Mouse (Mus musculus) liver, embryonic 15.5 days (tissue): ENCODE measurements around the gene Chst8. TPM values are rescaled to one million over a fixed set of nuclear protein-coding genes. Genes with fewer than 3 reads are reported as not detected.

Experiments used
- ATAC-seq: fragments of 200-750 bp; cut with Nextera tagmentation; 2 replicates; pipeline ENCODE4 v1.8.0; 2017; ENCODE audit warnings: moderate number of reproducible peaks, mild to moderate bottlenecking, moderate library complexity; ENCODE audit not compliant: insufficient read depth
- H3K27ac ChIP-seq: fragments of 300-500 bp; sonication (generic); replicated peaks from 2 replicates; pipeline ENCODE4 v1.5.1; 2015; ENCODE audit warnings: mild to moderate bottlenecking, inconsistent platforms
- H3K27me3 ChIP-seq: fragments of 300-500 bp; sonication (generic); 2 replicates; pipeline ENCODE4 v1.6.1; 2015; ENCODE audit warnings: mild to moderate bottlenecking, inconsistent platforms
- H3K36me3 ChIP-seq: fragments of 300-500 bp; sonication (generic); replicated peaks from 2 replicates; pipeline ENCODE4 v1.6.1; 2015; ENCODE audit warnings: moderate library complexity, mild to moderate bottlenecking, inconsistent platforms
- H3K4me1 ChIP-seq: fragments of 300-500 bp; sonication (generic); replicated peaks from 2 replicates; pipeline ENCODE4 v1.6.1; 2015; ENCODE audit warnings: inconsistent platforms
- H3K4me2 ChIP-seq: fragments of 300-500 bp; sonication (generic); 2 replicates; pipeline ENCODE4 v1.6.1; 2015; ENCODE audit warnings: moderate library complexity, mild to moderate bottlenecking, inconsistent platforms
- H3K4me3 ChIP-seq: fragments of 300-500 bp; sonication (generic); replicated peaks from 2 replicates; pipeline ENCODE4 v1.5.1; 2015; ENCODE audit warnings: mild to moderate bottlenecking, inconsistent platforms
- H3K9ac ChIP-seq: fragments of 300-500 bp; sonication (generic); 2 replicates; pipeline ENCODE4 v1.6.1; 2015; ENCODE audit warnings: moderate library complexity, mild to moderate bottlenecking, inconsistent platforms
- H3K9me3 ChIP-seq: fragments of 300-500 bp; sonication (generic); replicated peaks from 2 replicates; pipeline ENCODE4 v1.6.1; 2016; ENCODE audit warnings: inconsistent platforms
- WGBS: fragments of 180-500 bp; shearing (Covaris S2); methylation state at CpG from one replicate; pipeline ENCODE4 v1.1.7; 2015; ENCODE audit warnings: mixed read lengths; ENCODE audit not compliant: insufficient replicate concordance; 5-methylcytosine and 5-hydroxymethylcytosine counted together
- polyA plus RNA-seq: library from polyadenylated mRNA; unstranded; fragments of >200 nt; fragmentation: Nextera tagmentation; extraction: Ambion mirVana; gene quantifications from 2 replicates; pipeline ENCODE4 v1.2.1, GENCODE M21; 2015

Chst8 gene
- polyA plus RNA-seq, 1 experiment from 2014 or later = 0.69 TPM

GRCm38 (mm10) chr7:34750350-34750749, 62.2 kb downstream of the Chst8 start:
- Histone ChIP-seq H3K9me3 (no peaks in the 10 kb centered on the region), H3K4me1 (no peaks in the 10 kb centered on the region), H3K4me3 (no peak overlapping the region), H3K4me2 (no peak overlapping the region), H3K9ac (no peak overlapping the region), H3K27ac (no peak overlapping the region), H3K27me3 (no peaks in the 10 kb centered on the region), H3K36me3 (no peaks in the 10 kb centered on the region)
- WGBS = 46% methylated on average over 7 of the region's 7 CpGs
- no peak for ATAC-seq

- Histone ChIP-seq H3K4me3 (no peak overlapping the region), H3K9ac (no peak overlapping the region), H3K4me2 (no peak overlapping the region), H3K27ac (no peak overlapping the region), H3K9me3 (no peaks in the 10 kb centered on the region), H3K27me3 (no peaks in the 10 kb centered on the region), H3K36me3 (no peaks in the 10 kb centered on the region), H3K4me1 (no peaks in the 10 kb centered on the region)
- WGBS = 48% methylated on average over 3 of the region's 3 CpGs
- ATAC-seq = no peak
These were observed 62.8 kb downstream of the Chst8 start for GRCm38 (mm10) chr7:34749753-34750152.

DNA sequence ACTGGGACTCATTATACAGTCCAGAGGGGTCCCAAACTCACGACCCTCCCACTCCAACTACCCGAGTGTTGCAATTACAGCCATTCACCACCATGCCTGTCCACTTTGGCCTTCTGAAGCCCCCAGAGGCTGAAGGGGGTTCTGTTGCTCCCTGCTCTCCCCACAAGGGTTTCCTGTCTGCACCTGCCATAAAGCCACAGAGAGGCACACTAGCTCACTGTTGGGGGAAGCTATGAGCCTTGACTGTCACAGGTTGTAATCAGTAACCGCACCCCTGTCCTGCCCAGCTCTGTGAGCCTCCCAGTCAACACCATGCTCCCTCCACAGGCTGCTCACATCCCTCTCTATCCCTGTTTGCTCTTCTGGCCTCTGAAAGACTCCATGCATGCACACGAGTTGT, 64.0 kb downstream of the Chst8 start:
- no peak overlapping the region for H3K9ac ChIP-seq
- H3K4me3 ChIP-seq = no peak overlapping the region
- ATAC-seq = no peak
- H3K36me3 ChIP-seq = no peaks in the 10 kb centered on the region
- no peak overlapping the region for H3K27ac ChIP-seq
- H3K4me2 ChIP-seq = no peak overlapping the region
- H3K27me3 ChIP-seq = no peaks in the 10 kb centered on the region
- H3K4me1 ChIP-seq = no peaks in the 10 kb centered on the region
- H3K9me3 ChIP-seq = no peaks in the 10 kb centered on the region
- whole genome bisulfite sequencing = 38% methylated on average over 4 of the region's 4 CpGs

GRCm38 (mm10) chr7:34747661-34748060, 64.8 kb downstream of the Chst8 start:
- ATAC-seq = no peak
- 55% methylated on average over 12 of the region's 12 CpGs for WGBS
- Histone ChIP-seq H3K4me2 (no peak overlapping the region), H3K27ac (no peak overlapping the region), H3K4me3 (no peak overlapping the region), H3K9ac (no peak overlapping the region), H3K27me3 (no peaks in the 10 kb centered on the region), H3K36me3 (no peaks in the 10 kb centered on the region), H3K4me1 (no peaks in the 10 kb centered on the region), H3K9me3 (no peaks in the 10 kb centered on the region)

DNA sequence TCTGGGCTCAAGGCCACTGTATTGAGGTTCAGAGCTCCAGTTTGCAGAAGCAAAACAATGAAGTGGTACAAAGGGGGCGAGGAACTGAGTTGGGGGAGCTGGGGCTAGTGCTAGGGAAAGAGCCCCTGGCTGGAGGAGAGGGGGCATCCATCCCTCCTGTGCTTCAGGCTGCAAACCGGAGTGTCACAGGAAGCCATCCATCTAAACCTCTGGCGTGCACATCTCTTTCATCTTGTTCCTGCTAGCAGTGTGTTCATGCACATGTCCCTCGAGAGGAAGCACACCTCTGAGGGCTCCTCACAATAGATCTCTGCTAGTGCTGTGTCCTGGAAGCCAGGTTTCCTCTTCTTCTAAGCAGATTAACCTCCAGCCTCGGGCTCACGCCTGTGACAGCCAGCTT, 65.9 kb downstream of the Chst8 start:
- Histone ChIP-seq H3K4me2 (no peak overlapping the region), H3K4me3 (no peak overlapping the region), H3K27ac (no peak overlapping the region), H3K27me3 (no peaks in the 10 kb centered on the region), H3K36me3 (no peaks in the 10 kb centered on the region), H3K4me1 (no peaks in the 10 kb centered on the region), H3K9ac (no peak overlapping the region), H3K9me3 (no peaks in the 10 kb centered on the region)
- no peak for ATAC-seq
- 12% methylated on average over 6 of the region's 6 CpGs for WGBS

DNA sequence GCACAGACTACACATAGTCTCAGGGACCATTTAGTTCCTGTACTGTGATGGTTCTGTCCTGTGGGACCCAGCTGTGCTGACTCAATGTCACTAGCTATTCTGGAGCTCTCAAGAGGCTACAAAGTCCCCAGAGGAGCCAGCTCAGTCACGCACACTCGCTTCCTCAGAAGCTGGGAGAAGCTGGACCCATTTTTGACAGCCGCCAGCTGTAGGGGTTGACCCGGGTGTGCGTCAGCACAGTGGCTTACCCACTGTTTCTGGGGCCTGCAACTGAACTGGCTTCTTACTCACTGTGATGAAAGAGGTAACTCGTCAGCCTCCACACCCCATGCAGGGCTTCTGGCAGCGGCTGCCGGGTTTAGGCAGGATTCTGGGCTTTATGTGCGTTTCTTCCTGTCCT, 66.3 kb downstream of the Chst8 start:
- Histone ChIP-seq H3K27ac (no peak overlapping the region), H3K4me1 (no peaks in the 10 kb centered on the region), H3K4me2 (no peak overlapping the region), H3K27me3 (no peaks in the 10 kb centered on the region), H3K9ac (no peak overlapping the region), H3K9me3 (no peaks in the 10 kb centered on the region), H3K36me3 (no peaks in the 10 kb centered on the region), H3K4me3 (no peak overlapping the region)
- 51% methylated on average over 9 of the region's 9 CpGs for WGBS
- no peak for ATAC-seq

GRCm38 (mm10) chr7:34745426-34745825, 67.1 kb downstream of the Chst8 start:
- Histone ChIP-seq H3K4me3 (no peak overlapping the region), H3K36me3 (no peaks in the 10 kb centered on the region), H3K4me2 (no peak overlapping the region), H3K9me3 (no peaks in the 10 kb centered on the region), H3K27ac (no peak overlapping the region), H3K9ac (no peak overlapping the region), H3K27me3 (no peaks in the 10 kb centered on the region), H3K4me1 (no peaks in the 10 kb centered on the region)
- WGBS = 62% methylated on average over 9 of the region's 9 CpGs
- no peak for ATAC-seq

DNA sequence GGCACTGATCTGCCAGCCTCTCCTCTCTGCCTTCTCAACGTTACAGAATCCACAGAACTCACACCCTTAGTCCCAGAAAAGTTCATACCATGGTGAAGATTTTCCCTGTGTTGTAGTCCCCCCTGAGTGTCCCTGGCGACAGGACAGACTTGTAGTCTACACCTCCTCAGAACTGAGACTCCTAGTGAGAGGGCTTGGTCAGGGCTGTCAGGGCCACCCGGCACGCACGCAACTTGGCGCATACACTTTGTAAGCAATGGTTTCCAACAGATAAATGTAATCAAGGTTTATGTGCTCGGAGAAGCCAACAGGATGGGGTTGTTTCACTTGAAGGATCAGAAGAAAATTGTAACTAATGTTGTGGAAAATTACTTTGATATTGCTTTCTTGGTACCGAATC, 67.5 kb downstream of the Chst8 start:
- Histone ChIP-seq H3K9ac (no peak overlapping the region), H3K27ac (no peak overlapping the region), H3K4me1 (no peaks in the 10 kb centered on the region), H3K4me2 (no peak overlapping the region), H3K27me3 (no peaks in the 10 kb centered on the region), H3K36me3 (no peaks in the 10 kb centered on the region), H3K9me3 (no peaks in the 10 kb centered on the region), H3K4me3 (no peak overlapping the region)
- WGBS = 78% methylated on average over 8 of the region's 8 CpGs
- ATAC-seq = no peak

DNA sequence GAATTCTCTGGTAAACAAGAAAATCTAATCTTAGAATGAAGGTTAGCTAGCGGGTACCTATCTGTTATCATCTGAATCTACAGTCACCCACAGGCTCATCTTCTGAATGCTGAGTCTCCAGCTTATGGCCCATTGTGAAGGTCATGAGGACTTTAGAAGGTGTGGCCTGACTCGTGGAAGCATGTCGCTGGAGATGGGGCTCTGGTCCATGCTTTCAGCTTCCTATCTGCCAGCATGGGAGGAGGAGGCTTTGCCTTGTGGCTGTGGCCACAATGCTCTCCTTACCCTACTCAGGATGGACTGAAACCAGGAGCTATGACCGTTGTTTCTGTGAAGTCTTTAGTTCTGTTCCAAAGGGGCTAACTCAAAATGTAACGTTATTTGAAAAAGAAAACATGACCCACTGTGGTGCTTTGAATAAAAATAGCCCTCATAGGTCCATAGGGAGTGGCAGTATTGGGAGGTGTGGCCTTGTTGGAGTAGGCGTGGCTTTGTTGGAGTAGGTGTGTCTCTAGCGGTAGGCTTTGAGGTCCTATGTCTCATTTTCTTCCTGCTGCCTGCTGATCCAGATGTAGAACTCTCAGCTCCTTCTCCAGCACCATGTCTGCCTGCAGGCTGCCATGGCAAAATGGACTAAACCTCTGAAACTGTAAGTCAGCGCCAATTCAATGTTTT, 69.0 kb downstream of the Chst8 start:
- Histone ChIP-seq H3K9me3 (no peaks in the 10 kb centered on the region), H3K27ac (no peak overlapping the region), H3K27me3 (no peaks in the 10 kb centered on the region), H3K4me3 (no peak overlapping the region), H3K36me3 (no peaks in the 10 kb centered on the region), H3K4me2 (no peak overlapping the region), H3K9ac (no peak overlapping the region), H3K4me1 (no peaks in the 10 kb centered on the region)
- WGBS = 58% methylated on average over 8 of the region's 8 CpGs
- ATAC-seq = no peak

GRCm38 (mm10) chr7:34739371-34739770, 73.1 kb downstream of the Chst8 start:
- Histone ChIP-seq H3K9me3 (no peaks in the 10 kb centered on the region), H3K4me1 (no peaks in the 10 kb centered on the region), H3K36me3 (no peaks in the 10 kb centered on the region), H3K27me3 (no peaks in the 10 kb centered on the region), H3K4me2 (no peak overlapping the region), H3K4me3 (no peak overlapping the region), H3K9ac (no peak overlapping the region), H3K27ac (no peak overlapping the region)
- WGBS = 83% methylated on average over 8 of the region's 8 CpGs
- ATAC-seq = no peak

- no peak overlapping the region for H3K9ac ChIP-seq
- no peaks in the 10 kb centered on the region for H3K4me1 ChIP-seq
- no peak overlapping the region for H3K4me3 ChIP-seq
- H3K36me3 ChIP-seq = no peaks in the 10 kb centered on the region
- no peaks in the 10 kb centered on the region for H3K27me3 ChIP-seq
- 58% methylated on average over 6 of the region's 6 CpGs for WGBS
- no peak overlapping the region for H3K4me2 ChIP-seq
- no peak for ATAC-seq
- H3K9me3 ChIP-seq = no peaks in the 10 kb centered on the region
- H3K27ac ChIP-seq = no peak overlapping the region
These were observed 75.3 kb downstream of the Chst8 start for GRCm38 (mm10) chr7:34737206-34737605.

- 74% methylated on average over 6 of the region's 6 CpGs for WGBS
- no peaks in the 10 kb centered on the region for H3K9me3 ChIP-seq
- ATAC-seq = no peak
These were observed 78.2 kb downstream of the Chst8 start for GRCm38 (mm10) chr7:34734348-34734747.

More at GRCm38 (mm10) chr7:34734348-34734747, 78.2 kb downstream of the Chst8 start:
- no peak overlapping the region for H3K4me2 ChIP-seq
- no peaks in the 10 kb centered on the region for H3K4me1 ChIP-seq
- H3K36me3 ChIP-seq = no peaks in the 10 kb centered on the region
- H3K27ac ChIP-seq = no peak overlapping the region
- H3K27me3 ChIP-seq = no peaks in the 10 kb centered on the region
- no peak overlapping the region for H3K4me3 ChIP-seq
- H3K9ac ChIP-seq = no peak overlapping the region
